Mouse (Mus musculus) kidney, postnatal 0 days (tissue): Measurements from ENCODE around the gene Vmn2r-ps159. TPM values are rescaled to one million over a fixed set of nuclear protein-coding genes. Genes with fewer than 3 reads are reported as not detected.
"Not testable (repeated sequence)": the region's sequence is repeated elsewhere in the genome, so short reads cannot be mapped to it uniquely, and the experiment has no call there.

ENCODE experiments used
- ATAC-seq: fragments of 200-750 bp; cut with Nextera tagmentation; replicated peaks from 2 replicates; pipeline ENCODE4 v1.8.0; 2017; ENCODE audit warnings: low read depth, moderate number of reproducible peaks, moderate TSS enrichment, moderate library complexity; ENCODE audit not compliant: low FRiP score
- DNase-seq: peaks from one replicate; pipeline ENCODE4 v3.0.0-alpha.2; 2016; ENCODE audit warnings: low spot score
- H3K27ac ChIP-seq: fragments of 300-500 bp; sonication (generic); 2 replicates; pipeline ENCODE4 v1.5.1; 2014; ENCODE audit warnings: mild to moderate bottlenecking
- H3K27me3 ChIP-seq: fragments of 300-500 bp; sonication (generic); 2 replicates; pipeline ENCODE4 v1.6.1; 2014; ENCODE audit warnings: low read length, mixed read lengths; ENCODE audit not compliant: insufficient read depth
- H3K36me3 ChIP-seq: fragments of 300-500 bp; sonication (generic); 2 replicates; pipeline ENCODE4 v1.6.1; 2014; ENCODE audit warnings: low read length, mixed read lengths; ENCODE audit not compliant: insufficient read depth
- H3K4me1 ChIP-seq: fragments of 300-500 bp; sonication (generic); replicated peaks from 2 replicates; pipeline ENCODE4 v1.6.1; 2014; ENCODE audit warnings: antibody characterized with exemption, low read length, mixed read lengths; ENCODE audit not compliant: insufficient read depth
- H3K4me2 ChIP-seq: fragments of 300-500 bp; sonication (generic); 2 replicates; pipeline ENCODE4 v1.6.1; 2014; ENCODE audit warnings: mild to moderate bottlenecking, low read length, moderate library complexity, mixed read lengths
- H3K4me3 ChIP-seq: fragments of 300-500 bp; sonication (generic); replicated peaks from 2 replicates; pipeline ENCODE4 v1.5.1; 2014; ENCODE audit warnings: low read depth, low read length
- H3K9ac ChIP-seq: fragments of 300-500 bp; sonication (generic); 2 replicates; pipeline ENCODE4 v1.6.1; 2014; ENCODE audit warnings: low read depth, low read length
- H3K9me3 ChIP-seq: fragments of 300-500 bp; sonication (generic); replicated peaks from 2 replicates; pipeline ENCODE4 v1.6.1; 2016; ENCODE audit warnings: low read length, inconsistent platforms, mixed read lengths
- CTCF ChIP-seq: IDR thresholded peaks from 2 replicates; pipeline ENCODE4 v1.5.1; 2016; ENCODE audit warnings: antibody characterized with exemption, low read depth, mild to moderate bottlenecking, moderate library complexity
- WGBS: fragments of 180-500 bp; shearing (Covaris S2); extraction: QIAGEN DNeasy Blood & Tissue Kit; methylation state at CpG from one replicate; pipeline ENCODE4 v1.1.7; 2014; 5-methylcytosine and 5-hydroxymethylcytosine counted together
- polyA plus RNA-seq: library from polyadenylated mRNA; unstranded; fragments of >200 nt; fragmentation: Nextera tagmentation; extraction: Ambion mirVana; gene quantifications from 2 replicates; pipeline ENCODE4 v1.2.1, GENCODE M21; 2015

Gene Vmn2r-ps159
- not detected in 2 replicates for polyA plus RNA-seq

- H3K9ac ChIP-seq, ATAC-seq: not testable (repeated sequence)
Measured at GRCm38 (mm10) chr4:156330803-156331202, at the start of gene Vmn2r-ps159. Gene Vmn2r-ps159 (plus strand): TSS chr4:156331103.

GRCm38 (mm10) chr4:156341601-156342504 is 10.9 kb downstream of the Vmn2r-ps159 start:
- not testable (repeated sequence) for DNase-seq, H3K4me1 ChIP-seq, H3K36me3 ChIP-seq, H3K27me3 ChIP-seq, H3K9ac ChIP-seq, H3K4me3 ChIP-seq, H3K9me3 ChIP-seq, H3K4me2 ChIP-seq, H3K27ac ChIP-seq
- ATAC-seq, result peak; percentile 47
- WGBS, result 85% methylated on average over 4 of the region's 4 CpGs

More at GRCm38 (mm10) chr4:156330803-156331202, at the start of gene Vmn2r-ps159:
- H3K27ac ChIP-seq, H3K9me3 ChIP-seq, DNase-seq, H3K36me3 ChIP-seq, H3K4me2 ChIP-seq, H3K27me3 ChIP-seq, H3K4me3 ChIP-seq, H3K4me1 ChIP-seq: not testable (repeated sequence)
- WGBS, result 74% methylated on average over 3 of the region's 3 CpGs

- Histone ChIP-seq H3K27ac (no peak overlapping the region), H3K9ac (no peak overlapping the region), H3K9me3 (no peaks in the 10 kb centered on the region), H3K4me2 (no peak overlapping the region), H3K4me3 (no peak overlapping the region), H3K27me3 (no peaks in the 10 kb centered on the region), H3K4me1 (no peaks in the 10 kb centered on the region), H3K36me3 (no peaks in the 10 kb centered on the region)
- peak; percentile 73 for ATAC-seq
- no peak for TF ChIP-seq CTCF
- WGBS, result 86% methylated on average over 2 of the region's 2 CpGs
- peak; percentile 21 for DNase-seq
Measured at GRCm38 (mm10) chr4:156342569-156343325, 11.8 kb downstream of the Vmn2r-ps159 start.

- 92% methylated on average over 1 of the region's 1 CpGs for WGBS
- TF ChIP-seq CTCF, result no peak
- H3K9ac ChIP-seq, result no peak overlapping the region
- no peaks in the 10 kb centered on the region for H3K27me3 ChIP-seq
- no peaks in the 10 kb centered on the region for H3K4me1 ChIP-seq
- H3K4me2 ChIP-seq, result no peak overlapping the region
- no peak overlapping the region for H3K27ac ChIP-seq
- no peaks in the 10 kb centered on the region for H3K9me3 ChIP-seq
- H3K4me3 ChIP-seq, result no peak overlapping the region
- DNase-seq, result no peak
- peak; percentile 26 for ATAC-seq
- no peaks in the 10 kb centered on the region for H3K36me3 ChIP-seq
Measured at GRCm38 (mm10) chr4:156343332-156343731, 12.4 kb downstream of the Vmn2r-ps159 start.

GRCm38 (mm10) chr4:156356756-156357437 is 26.0 kb downstream of the Vmn2r-ps159 start:
- not testable (repeated sequence) for H3K4me1 ChIP-seq, H3K27me3 ChIP-seq, H3K9ac ChIP-seq, H3K27ac ChIP-seq, H3K4me3 ChIP-seq, H3K4me2 ChIP-seq, DNase-seq, H3K9me3 ChIP-seq, H3K36me3 ChIP-seq
- WGBS, result 73% methylated on average over 3 of the region's 3 CpGs
- peak; percentile 82 for ATAC-seq

Other genes with a start within 250 kb of the Vmn2r-ps159 start
- gene 9430015G10Rik, start 221.1 kb upstream of the Vmn2r-ps159 start, polyA plus RNA-seq, result 11.8 and 15.3 TPM in 2 replicates
- 0.17 and 0.27 TPM in 2 replicates for gene Rnf223, start 200.6 kb upstream of the Vmn2r-ps159 start, polyA plus RNA-seq
- gene Agrn, start 133.6 kb upstream of the Vmn2r-ps159 start, polyA plus RNA-seq, result 76.5 and 79.8 TPM in 2 replicates
- 14.9 and 20.6 TPM in 2 replicates for gene Isg15, start 130.3 kb upstream of the Vmn2r-ps159 start, polyA plus RNA-seq
- gene AW011738, start 127.8 kb upstream of the Vmn2r-ps159 start, polyA plus RNA-seq, result 4.8 and 5.1 TPM in 2 replicates
- gene Perm1, start 115.2 kb upstream of the Vmn2r-ps159 start, polyA plus RNA-seq, result 0.56 and 0.71 TPM in 2 replicates
- 12.7 and 13.1 TPM in 2 replicates for gene Plekhn1, start 96.2 kb upstream of the Vmn2r-ps159 start, polyA plus RNA-seq
- 49.2 and 50.7 TPM in 2 replicates for gene Noc2l, start 95.1 kb upstream of the Vmn2r-ps159 start, polyA plus RNA-seq
- gene Samd11, start 75.4 kb upstream of the Vmn2r-ps159 start, polyA plus RNA-seq, result not detected in 2 replicates